Mouse (Mus musculus) heart, postnatal 0 days (tissue): ENCODE measurements at regions not wholly inside any gene's neighbourhood (a gene's known extent, or its start where the extent isn't known, plus 50 kb on each side); places are given as distances from the start of the nearest gene placed in this dataset.

Experiments used
- ATAC-seq: fragments of 200-750 bp; cut with Nextera tagmentation; 2 replicates; pipeline ENCODE4 v1.8.0; 2017; ENCODE audit warnings: low read depth, moderate number of reproducible peaks, moderate library complexity; ENCODE audit not compliant: insufficient read depth
- DNase-seq: peaks from one replicate; pipeline ENCODE4 v3.0.0-alpha.2; 2016; ENCODE audit warnings: low spot score
- H3K27ac ChIP-seq: fragments of 300-500 bp; sonication (generic); 2 replicates; pipeline ENCODE4 v1.5.1; 2014; ENCODE audit warnings: low read depth, mild to moderate bottlenecking
- H3K27me3 ChIP-seq: fragments of 300-500 bp; sonication (generic); 2 replicates; pipeline ENCODE4 v1.6.1; 2014; ENCODE audit warnings: low read length, mixed read lengths; ENCODE audit not compliant: control insufficient read depth, insufficient read depth
- H3K36me3 ChIP-seq: fragments of 300-500 bp; sonication (generic); replicated peaks from 2 replicates; pipeline ENCODE4 v1.6.1; 2014; ENCODE audit warnings: low read length, mixed read lengths; ENCODE audit not compliant: control insufficient read depth, insufficient read depth
- H3K4me1 ChIP-seq: fragments of 300-500 bp; sonication (generic); 2 replicates; pipeline ENCODE4 v1.6.1; 2014; ENCODE audit warnings: antibody characterized with exemption; ENCODE audit not compliant: control insufficient read depth, insufficient read depth
- H3K4me2 ChIP-seq: fragments of 300-500 bp; sonication (generic); 2 replicates; pipeline ENCODE4 v1.6.1; 2014; ENCODE audit warnings: low read depth, mild to moderate bottlenecking, low read length, moderate library complexity
- H3K4me3 ChIP-seq: fragments of 300-500 bp; sonication (generic); 2 replicates; pipeline ENCODE4 v1.5.1; 2014; ENCODE audit warnings: low read depth, low read length
- H3K9ac ChIP-seq: fragments of 300-500 bp; sonication (generic); replicated peaks from 2 replicates; pipeline ENCODE4 v1.6.1; 2014; ENCODE audit warnings: low read depth, low read length, mixed read lengths
- H3K9me3 ChIP-seq: fragments of 300-500 bp; sonication (generic); replicated peaks from 2 replicates; pipeline ENCODE4 v1.6.1; 2016; ENCODE audit warnings: low read length; ENCODE audit not compliant: control insufficient read depth
- CTCF ChIP-seq: IDR thresholded peaks from 2 replicates; pipeline ENCODE4 v1.5.1; 2016; ENCODE audit warnings: antibody characterized with exemption, control low read depth, low read depth
- EP300 ChIP-seq: IDR thresholded peaks from 2 replicates; pipeline ENCODE4 v1.6.1; 2016; ENCODE audit warnings: antibody characterized with exemption, low read depth
- WGBS: fragments of 180-500 bp; shearing (Covaris S2); extraction: QIAGEN DNeasy Blood & Tissue Kit; methylation state at CpG from one replicate; pipeline ENCODE4 v1.1.7; 2014; 5-methylcytosine and 5-hydroxymethylcytosine counted together

GRCm38 (mm10) chr13:37636363-37636762, 141.8 kb upstream of the Rreb1 start:
- no peak for DNase-seq
- Histone ChIP-seq H3K27me3 (no peaks in the 10 kb centered on the region), H3K36me3 (no peaks in the 10 kb centered on the region), H3K4me3 (no peak overlapping the region), H3K4me1 (peaks cover 6% of the 10 kb centered on the region; the same call in 1 of the 2 replicates), H3K4me2 (no peak overlapping the region), H3K27ac (no peak overlapping the region), H3K9ac (no peak overlapping the region), H3K9me3 (0 out of 2 replicates have a peak, but pooled peaks cover 9% of the 10 kb centered on the region)
- 75% methylated on average over 4 of the region's 4 CpGs for WGBS
- ATAC-seq = no peak
- TF ChIP-seq EP300 (no peak), CTCF (no peak)

- TF ChIP-seq CTCF = no peak
- TF ChIP-seq EP300 = no peak
- Histone ChIP-seq H3K36me3 (no peaks in the 10 kb centered on the region), H3K27me3 (no peaks in the 10 kb centered on the region), H3K4me2 (no peak overlapping the region), H3K9ac (no peak overlapping the region), H3K27ac (no peak overlapping the region), H3K9me3 (0 out of 2 replicates have a peak, but pooled peaks cover 7% of the 10 kb centered on the region), H3K4me3 (no peak overlapping the region), H3K4me1 (peaks cover 6% of the 10 kb centered on the region; the same call in 1 of the 2 replicates)
- no peak for DNase-seq
- ATAC-seq = no peak
- 85% methylated on average over 10 of the region's 10 CpGs for WGBS
Observed at GRCm38 (mm10) chr13:37637151-37637550, 141.0 kb upstream of the Rreb1 start.

GRCm38 (mm10) chr13:37638071-37638511, 140.1 kb upstream of the Rreb1 start:
- TF ChIP-seq EP300 (no peak; the same call in 1 of the 2 replicates), CTCF (no peak)
- Histone ChIP-seq H3K27me3 (no peaks in the 10 kb centered on the region), H3K36me3 (no peaks in the 10 kb centered on the region), H3K9ac (no peak overlapping the region), H3K4me3 (no peak overlapping the region), H3K4me2 (no peak overlapping the region), H3K27ac (peak overlapping the region; percentile 41; the same call in 1 of the 2 replicates), H3K9me3 (no peaks in the 10 kb centered on the region), H3K4me1 (peaks cover 6% of the 10 kb centered on the region; the same call in 1 of the 2 replicates)
- DNase-seq (peak; percentile 55), ATAC-seq (peak; percentile 62)
- 34% methylated on average over 8 of the region's 8 CpGs for WGBS

- ATAC-seq (no peak), DNase-seq (no peak)
- H3K4me3 ChIP-seq = no peak overlapping the region
- H3K27ac ChIP-seq = no peak overlapping the region
- no peaks in the 10 kb centered on the region for H3K9me3 ChIP-seq
- WGBS = 73% methylated on average over 13 of the region's 13 CpGs
- H3K27me3 ChIP-seq = no peaks in the 10 kb centered on the region
- peaks cover 9% of the 10 kb centered on the region; the same call in 1 of the 2 replicates for H3K4me1 ChIP-seq
- H3K9ac ChIP-seq = no peak overlapping the region
- H3K36me3 ChIP-seq = no peaks in the 10 kb centered on the region
- TF ChIP-seq CTCF = no peak
- no peak for TF ChIP-seq EP300
- no peak overlapping the region for H3K4me2 ChIP-seq
Observed at GRCm38 (mm10) chr13:37642410-37643093, 135.6 kb upstream of the Rreb1 start.

- Histone ChIP-seq H3K9ac (no peak overlapping the region), H3K9me3 (no peaks in the 10 kb centered on the region), H3K4me3 (no peak overlapping the region), H3K27ac (no peak overlapping the region), H3K36me3 (no peaks in the 10 kb centered on the region), H3K27me3 (no peaks in the 10 kb centered on the region), H3K4me2 (no peak overlapping the region), H3K4me1 (peaks cover 9% of the 10 kb centered on the region; the same call in 1 of the 2 replicates)
- WGBS = 73% methylated on average over 8 of the region's 8 CpGs
- ATAC-seq (no peak), DNase-seq (no peak)
- no peak for TF ChIP-seq CTCF
- TF ChIP-seq EP300 = no peak
Observed at GRCm38 (mm10) chr13:37644751-37645181, 133.4 kb upstream of the Rreb1 start.
